Mouse (Mus musculus): ENCODE data around the gene Arhgap22. TPM values are rescaled to one million over a fixed set of nuclear protein-coding genes. Genes with fewer than 3 reads are reported as not detected.

Gene Arhgap22
- polyA plus RNA-seq, 1 experiment: 9.0 TPM

- DNase-seq: no peak
- Histone ChIP-seq H3K27ac (ENCODE audit: insufficient read depth, low read depth, low read length) (no peak overlapping the region), H3K36me3 (ENCODE audit: control insufficient read depth, insufficient read depth, low read length) (no peaks in the 10 kb centered on the region), H3K27me3 (replicated peaks; ENCODE audit: control insufficient read depth, insufficient read depth, low read length) (no peaks in the 10 kb centered on the region), H3K4me1 (ENCODE audit: control insufficient read depth, insufficient read depth, low read length) (no peaks in the 10 kb centered on the region), H3K4me3 (ENCODE audit: insufficient read depth, low read depth, low read length) (no peak overlapping the region)
- 62% methylated on average over 6 of the region's 6 CpGs for WGBS
- TF ChIP-seq CTCF (conservative IDR thresholded peaks at IDR 0.05; ENCODE audit: insufficient read depth, insufficient read length, low read depth, low read length) (no peak), POLR2A (IDR thresholded peaks at IDR 0.05; ENCODE audit: low read depth, low read length) (no peak)
These were observed 121.9 kb downstream of the Arhgap22 start for GRCm38 (mm10) chr14:33335733-33336132.

DNA sequence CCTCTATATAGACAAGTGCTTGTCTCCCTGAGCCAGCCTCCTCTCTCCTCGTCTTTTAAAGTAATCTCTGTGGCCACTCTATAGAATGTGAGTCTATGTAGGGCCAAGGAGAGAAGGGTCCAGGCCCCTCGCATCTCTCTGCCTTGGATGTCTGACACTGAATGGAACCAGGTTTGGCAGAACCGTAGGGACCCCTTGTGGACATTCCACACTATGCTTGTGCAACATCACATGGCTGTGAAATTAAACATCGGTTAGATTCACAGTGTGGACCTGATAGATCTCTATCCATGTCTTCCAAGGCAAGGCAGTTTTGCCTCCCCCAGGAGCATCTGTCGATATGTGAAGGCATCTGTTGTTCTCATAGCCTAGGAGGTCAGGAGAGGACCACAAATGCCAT, 124.9 kb downstream of the Arhgap22 start:
- Histone ChIP-seq H3K27ac (ENCODE audit: insufficient read depth, low read depth, low read length) (no peak overlapping the region), H3K4me3 (ENCODE audit: insufficient read depth, low read depth, low read length) (no peak overlapping the region), H3K36me3 (ENCODE audit: control insufficient read depth, insufficient read depth, low read length) (no peaks in the 10 kb centered on the region), H3K4me1 (ENCODE audit: control insufficient read depth, insufficient read depth, low read length) (no peaks in the 10 kb centered on the region), H3K27me3 (replicated peaks; ENCODE audit: control insufficient read depth, insufficient read depth, low read length) (no peaks in the 10 kb centered on the region)
- TF ChIP-seq POLR2A (IDR thresholded peaks at IDR 0.05; ENCODE audit: low read depth, low read length): no peak
- TF ChIP-seq CTCF (conservative IDR thresholded peaks at IDR 0.05; ENCODE audit: insufficient read depth, insufficient read length, low read depth, low read length): no peak
- no peak for DNase-seq
- WGBS: 64% methylated on average over 5 of the region's 5 CpGs

GRCm38 (mm10) chr14:33343131-33343725, 129.4 kb downstream of the Arhgap22 start:
- H3K4me3 ChIP-seq (ENCODE audit: insufficient read depth, low read depth, low read length): no peak overlapping the region
- no peaks in the 10 kb centered on the region for H3K36me3 ChIP-seq (ENCODE audit: control insufficient read depth, insufficient read depth, low read length)
- no peaks in the 10 kb centered on the region for H3K4me1 ChIP-seq (ENCODE audit: control insufficient read depth, insufficient read depth, low read length)
- WGBS: 88% methylated on average over 14 of the region's 14 CpGs
- H3K27me3 ChIP-seq (replicated peaks; ENCODE audit: control insufficient read depth, insufficient read depth, low read length): no peaks in the 10 kb centered on the region
- no peak for DNase-seq
- TF ChIP-seq POLR2A (IDR thresholded peaks at IDR 0.05; ENCODE audit: low read depth, low read length) (no peak), CTCF (conservative IDR thresholded peaks at IDR 0.05; ENCODE audit: insufficient read depth, insufficient read length, low read depth, low read length) (no peak)
- no peak overlapping the region for H3K27ac ChIP-seq (ENCODE audit: insufficient read depth, low read depth, low read length)

- WGBS: 64% methylated on average over 6 of the region's 6 CpGs
- Histone ChIP-seq H3K4me3 (ENCODE audit: insufficient read depth, low read depth, low read length) (no peak overlapping the region), H3K4me1 (ENCODE audit: control insufficient read depth, insufficient read depth, low read length) (no peaks in the 10 kb centered on the region), H3K27ac (ENCODE audit: insufficient read depth, low read depth, low read length) (no peak overlapping the region), H3K36me3 (ENCODE audit: control insufficient read depth, insufficient read depth, low read length) (no peaks in the 10 kb centered on the region), H3K27me3 (replicated peaks; ENCODE audit: control insufficient read depth, insufficient read depth, low read length) (no peaks in the 10 kb centered on the region; the same call in 1 of the 2 replicates)
- no peak for DNase-seq
- TF ChIP-seq POLR2A (IDR thresholded peaks at IDR 0.05; ENCODE audit: low read depth, low read length) (no peak), CTCF (conservative IDR thresholded peaks at IDR 0.05; ENCODE audit: insufficient read depth, insufficient read length, low read depth, low read length) (no peak)
These were observed 132.7 kb downstream of the Arhgap22 start for GRCm38 (mm10) chr14:33346546-33346945.

- Histone ChIP-seq H3K4me3 (ENCODE audit: insufficient read depth, low read depth, low read length) (no peak overlapping the region), H3K36me3 (ENCODE audit: control insufficient read depth, insufficient read depth, low read length) (no peaks in the 10 kb centered on the region), H3K27ac (ENCODE audit: insufficient read depth, low read depth, low read length) (no peak overlapping the region), H3K27me3 (replicated peaks; ENCODE audit: control insufficient read depth, insufficient read depth, low read length) (no peaks in the 10 kb centered on the region; the same call in 1 of the 2 replicates), H3K4me1 (ENCODE audit: control insufficient read depth, insufficient read depth, low read length) (0 out of 2 replicates have a peak, but pooled peaks cover 2% of the 10 kb centered on the region)
- no peak for DNase-seq
- no peak for TF ChIP-seq POLR2A (IDR thresholded peaks at IDR 0.05; ENCODE audit: low read depth, low read length)
- TF ChIP-seq CTCF (conservative IDR thresholded peaks at IDR 0.05; ENCODE audit: insufficient read depth, insufficient read length, low read depth, low read length): no peak
- WGBS: 64% methylated on average over 4 of the region's 4 CpGs
These were observed 133.9 kb downstream of the Arhgap22 start for GRCm38 (mm10) chr14:33347738-33348137.

DNA sequence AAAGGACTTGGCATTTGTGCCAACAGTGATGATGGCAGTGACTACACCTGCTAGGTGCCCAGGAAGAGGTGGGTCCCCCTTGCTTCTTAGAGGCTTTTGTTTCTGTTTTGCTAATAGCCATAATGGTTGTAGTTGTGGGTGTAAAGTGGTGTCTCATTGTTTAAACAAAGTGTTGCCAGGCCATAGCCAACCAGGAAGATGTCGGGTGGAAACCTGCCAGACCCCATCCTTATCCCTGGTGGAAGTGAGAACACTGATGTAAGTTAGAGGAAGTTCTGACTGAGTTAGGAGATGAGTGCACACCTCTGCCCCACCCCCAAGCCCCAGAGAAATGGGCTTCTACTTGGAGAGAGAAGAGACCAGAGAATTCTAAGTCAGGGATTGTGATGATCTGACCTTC, 134.3 kb downstream of the Arhgap22 start:
- H3K4me3 ChIP-seq (ENCODE audit: insufficient read depth, low read depth, low read length): no peak overlapping the region
- TF ChIP-seq CTCF (conservative IDR thresholded peaks at IDR 0.05; ENCODE audit: insufficient read depth, insufficient read length, low read depth, low read length): no peak
- TF ChIP-seq POLR2A (IDR thresholded peaks at IDR 0.05; ENCODE audit: low read depth, low read length): no peak
- H3K4me1 ChIP-seq (ENCODE audit: control insufficient read depth, insufficient read depth, low read length): 0 out of 2 replicates have a peak, but pooled peaks cover 2% of the 10 kb centered on the region
- no peak for DNase-seq
- WGBS: 77% methylated on average over 1 of the region's 1 CpGs
- no peaks in the 10 kb centered on the region; the same call in 1 of the 2 replicates for H3K27me3 ChIP-seq (replicated peaks; ENCODE audit: control insufficient read depth, insufficient read depth, low read length)
- no peaks in the 10 kb centered on the region for H3K36me3 ChIP-seq (ENCODE audit: control insufficient read depth, insufficient read depth, low read length)
- H3K27ac ChIP-seq (ENCODE audit: insufficient read depth, low read depth, low read length): no peak overlapping the region

- WGBS: 6% methylated on average over 42 of the region's 42 CpGs
- Histone ChIP-seq H3K27me3 (replicated peaks; ENCODE audit: control insufficient read depth, insufficient read depth, low read length) (no peaks in the 10 kb centered on the region; the same call in 1 of the 2 replicates), H3K4me3 (ENCODE audit: insufficient read depth, low read depth, low read length) (no peak overlapping the region), H3K4me1 (ENCODE audit: control insufficient read depth, insufficient read depth, low read length) (0 out of 2 replicates have a peak, but pooled peaks cover 2% of the 10 kb centered on the region), H3K36me3 (ENCODE audit: control insufficient read depth, insufficient read depth, low read length) (no peaks in the 10 kb centered on the region), H3K27ac (ENCODE audit: insufficient read depth, low read depth, low read length) (no peak overlapping the region)
- TF ChIP-seq CTCF (conservative IDR thresholded peaks at IDR 0.05; ENCODE audit: insufficient read depth, insufficient read length, low read depth, low read length): no peak
- TF ChIP-seq POLR2A (IDR thresholded peaks at IDR 0.05; ENCODE audit: low read depth, low read length): no peak
- DNase-seq: peak; percentile 16
These were observed 137.2 kb downstream of the Arhgap22 start for GRCm38 (mm10) chr14:33351019-33351418.
